Mouse (Mus musculus) lung, adult 2 months (tissue): ENCODE measurements at regions not wholly inside any gene's neighbourhood (a gene's known extent, or its start where the extent isn't known, plus 50 kb on each side); places are given as distances from the start of the nearest gene placed in this dataset.
A peak's percentile ranks its signal among the peaks of the same experiment; 100 is the strongest.

Source experiments
- DNase-seq: peaks from one replicate; pipeline ENCODE4 v3.0.0; 2022
- H3K4me1 ChIP-seq: fragments of 200-500 bp; 2 replicates; pipeline ENCODE4 v1.6.1; 2011; ENCODE audit warnings: low read length; ENCODE audit not compliant: control insufficient read depth, insufficient read depth
- H3K4me3 ChIP-seq: fragments of 200-500 bp; replicated peaks from 2 replicates; pipeline ENCODE3; 2011; ENCODE audit warnings: low read depth, mild to moderate bottlenecking, control low read depth, low read length; ENCODE audit errors: extremely low read depth
- CTCF ChIP-seq: fragments of 200-500 bp; IDR thresholded peaks from 2 replicates; pipeline ENCODE4 v1.5.1; 2011; ENCODE audit warnings: mild to moderate bottlenecking, low read length, control low read depth; ENCODE audit not compliant: insufficient read depth
- POLR2A ChIP-seq: fragments of 200-500 bp; IDR thresholded peaks from 2 replicates; pipeline ENCODE4 v1.6.1; 2011; ENCODE audit warnings: low read depth, mild to moderate bottlenecking, control low read depth, low read length, borderline replicate concordance; ENCODE audit errors: extremely low read depth
- WGBS: fragments of 180-500 bp; shearing (Covaris S2); methylation state at CpG from one replicate; pipeline ENCODE4 v1.1.7; 2018; 5-methylcytosine and 5-hydroxymethylcytosine counted together

DNA sequence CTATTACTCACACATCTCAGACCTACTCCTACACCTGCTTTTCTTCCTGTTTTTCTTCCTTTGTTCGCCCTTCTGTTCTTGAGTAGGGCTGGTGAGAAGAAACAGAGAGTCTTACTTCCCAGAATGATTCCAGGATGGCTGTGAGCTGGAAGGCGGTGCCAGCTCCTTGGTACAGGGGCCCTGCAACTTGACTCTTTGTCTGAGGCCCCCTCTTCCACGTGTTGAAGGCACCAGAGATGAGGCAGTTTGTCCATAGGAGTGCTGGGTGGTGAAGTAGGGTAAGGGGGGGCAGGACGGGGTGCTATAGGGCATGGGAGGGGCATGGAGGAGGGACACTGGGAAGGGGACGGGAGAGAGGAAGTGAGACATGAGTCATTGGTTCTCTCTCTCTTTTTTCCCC, 60.8 kb downstream of the Dmrta2 start:
- TF ChIP-seq CTCF (no peak), POLR2A (no peak)
- 62% methylated on average over 5 of the region's 5 CpGs for WGBS
- Histone ChIP-seq H3K4me1 (no peaks in the 10 kb centered on the region), H3K4me3 (no peak overlapping the region)
- no peak for DNase-seq

DNA sequence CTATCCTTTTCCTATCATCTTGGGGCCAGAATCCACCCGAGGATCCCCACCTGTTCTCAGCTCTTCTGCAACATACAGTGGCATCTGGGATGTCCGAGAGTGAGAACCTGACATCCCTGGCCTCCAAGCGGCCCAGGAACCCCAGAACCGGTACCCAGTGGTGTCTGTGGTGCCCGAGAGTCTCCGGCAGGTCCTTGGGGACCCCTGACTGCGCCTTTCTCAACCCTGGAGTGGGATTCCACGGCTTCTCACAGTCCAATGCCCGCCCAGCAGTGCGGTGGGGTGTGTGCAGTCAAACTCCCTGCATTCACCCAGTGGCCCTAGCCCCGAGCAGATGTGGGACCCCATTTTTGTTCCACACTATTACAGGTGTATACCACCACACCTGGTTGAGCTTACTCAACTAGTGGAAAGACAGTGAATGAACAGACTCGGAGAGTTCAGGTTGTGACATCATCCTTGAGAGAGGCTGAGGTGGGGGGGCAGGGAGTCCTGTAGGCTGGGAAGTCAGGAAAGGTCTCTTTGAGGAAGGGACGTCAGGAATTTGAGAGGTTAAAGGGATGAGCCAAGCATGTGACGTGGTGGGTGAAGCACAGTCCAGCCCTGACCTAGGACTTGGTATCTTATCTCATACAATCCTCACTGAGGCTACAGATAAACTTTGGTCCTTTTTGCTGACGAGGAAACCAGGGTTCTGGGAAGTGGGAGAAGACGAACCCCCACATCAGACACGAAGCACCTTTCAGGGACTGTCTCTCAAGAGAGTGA, 67.2 kb downstream of the Dmrta2 start:
- TF ChIP-seq CTCF (no peak), POLR2A (no peak)
- WGBS, result 76% methylated on average over 17 of the region's 17 CpGs
- H3K4me3 ChIP-seq, result no peak overlapping the region
- no peak for DNase-seq
- H3K4me1 ChIP-seq, result no peaks in the 10 kb centered on the region

- WGBS, result 71% methylated on average over 12 of the region's 12 CpGs
- H3K4me1 ChIP-seq, result no peaks in the 10 kb centered on the region
- no peak for TF ChIP-seq CTCF
- TF ChIP-seq POLR2A, result no peak
- DNase-seq, result no peak
- no peak overlapping the region for H3K4me3 ChIP-seq
Observed at GRCm38 (mm10) chr4:110045651-110046269, 67.9 kb downstream of the Dmrta2 start.

DNA sequence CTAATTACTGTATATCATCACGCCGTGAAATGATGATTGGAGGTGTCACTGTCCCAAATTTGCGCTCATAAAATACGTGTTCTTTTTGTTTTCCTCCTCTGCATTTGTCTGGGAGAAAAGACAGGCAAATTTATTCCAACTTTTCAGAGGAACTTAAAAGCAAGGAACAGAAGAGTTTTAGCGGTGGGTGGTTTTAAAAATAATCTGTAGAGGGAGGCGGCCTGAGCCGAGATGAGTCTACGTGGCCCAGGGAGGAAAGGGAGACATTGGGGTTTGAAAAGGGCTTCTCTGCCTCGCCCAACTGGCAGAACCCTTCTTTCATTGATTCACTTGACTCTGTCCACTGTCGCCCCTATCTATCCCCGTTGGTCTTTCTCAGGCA, 68.4 kb downstream of the Dmrta2 start:
- Histone ChIP-seq H3K4me1 (no peaks in the 10 kb centered on the region), H3K4me3 (no peak overlapping the region)
- no peak for DNase-seq
- TF ChIP-seq POLR2A (no peak), CTCF (no peak)
- 85% methylated on average over 11 of the region's 11 CpGs for WGBS

GRCm38 (mm10) chr4:110050393-110051280, 72.8 kb downstream of the Dmrta2 start:
- peak overlapping the region; percentile 6 for H3K4me3 ChIP-seq
- TF ChIP-seq CTCF (peak; percentile 64), POLR2A (no peak)
- peak; percentile 73 for DNase-seq
- 4% methylated on average over 40 of the region's 40 CpGs for WGBS
- no peaks in the 10 kb centered on the region for H3K4me1 ChIP-seq

DNA sequence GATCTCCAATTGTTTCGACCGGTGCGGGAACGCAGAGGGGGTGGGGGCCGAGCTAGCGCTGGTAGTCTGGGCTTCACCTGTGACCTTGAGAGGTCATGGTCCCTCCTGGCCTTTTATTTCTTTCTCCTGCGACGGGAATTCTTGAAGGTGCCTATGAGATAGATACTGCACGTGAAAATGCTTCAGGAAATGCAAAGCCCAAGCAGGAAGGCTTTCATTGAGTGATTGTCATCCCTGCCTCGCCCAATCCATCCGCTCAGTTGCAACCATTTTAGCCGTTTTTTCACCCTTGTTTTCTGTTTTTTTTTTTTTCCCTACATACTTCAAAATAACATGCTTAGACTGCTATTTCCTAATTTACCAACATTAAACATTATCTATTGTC, 73.4 kb downstream of the Dmrta2 start:
- H3K4me1 ChIP-seq, result no peaks in the 10 kb centered on the region
- 15% methylated on average over 12 of the region's 12 CpGs for WGBS
- H3K4me3 ChIP-seq, result peak overlapping the region; percentile 6
- no peak for DNase-seq
- no peak for TF ChIP-seq POLR2A
- no peak for TF ChIP-seq CTCF

- DNase-seq, result no peak
- Histone ChIP-seq H3K4me1 (no peaks in the 10 kb centered on the region), H3K4me3 (no peak overlapping the region)
- 16% methylated on average over 10 of the region's 10 CpGs for WGBS
- TF ChIP-seq CTCF, result no peak
- TF ChIP-seq POLR2A, result no peak
Observed at GRCm38 (mm10) chr4:110051872-110052271, 74.0 kb downstream of the Dmrta2 start.

GRCm38 (mm10) chr4:110052998-110053397, 75.1 kb downstream of the Dmrta2 start:
- DNase-seq, result no peak
- TF ChIP-seq POLR2A (no peak), CTCF (no peak)
- no peaks in the 10 kb centered on the region for H3K4me1 ChIP-seq
- WGBS, result 88% methylated on average over 4 of the region's 4 CpGs
- H3K4me3 ChIP-seq, result no peak overlapping the region

GRCm38 (mm10) chr4:110073836-110074235, 96.0 kb downstream of the Dmrta2 start:
- Histone ChIP-seq H3K4me1 (no peaks in the 10 kb centered on the region), H3K4me3 (no peak overlapping the region)
- WGBS, result 70% methylated on average over 3 of the region's 3 CpGs
- TF ChIP-seq CTCF (no peak), POLR2A (no peak)
- DNase-seq, result no peak

DNA sequence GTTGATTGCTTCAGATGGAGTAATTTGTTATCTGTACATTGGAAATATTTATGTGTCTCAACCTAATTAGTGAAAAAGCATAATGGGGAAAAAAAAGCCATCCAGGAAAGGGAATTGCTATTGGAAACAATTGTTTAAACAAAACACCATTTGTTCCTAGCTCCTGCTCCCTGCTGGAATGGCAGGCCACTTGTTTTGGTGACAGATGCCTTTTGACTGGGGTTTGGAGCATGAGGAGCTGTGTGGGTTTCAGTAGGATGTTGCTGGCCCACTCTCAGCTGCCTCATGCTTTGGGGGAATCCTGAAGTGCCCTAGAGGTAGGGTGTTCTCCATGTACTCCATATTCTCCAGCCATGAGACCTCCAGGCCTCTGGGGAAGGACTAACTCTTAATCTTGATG, 105.5 kb downstream of the Dmrta2 start:
- Histone ChIP-seq H3K4me1 (no peaks in the 10 kb centered on the region), H3K4me3 (no peak overlapping the region)
- no peak for TF ChIP-seq CTCF
- no peak for DNase-seq
